Mouse (Mus musculus) intestine, embryonic 15.5 days (tissue): ENCODE measurements around the gene Pcsk7. TPM values are rescaled to one million over a fixed set of nuclear protein-coding genes. Genes with fewer than 3 reads are reported as not detected.

Experiments
- ATAC-seq: fragments of 200-750 bp; cut with Nextera tagmentation; 2 replicates; pipeline ENCODE4 v1.8.0; 2017; ENCODE audit warnings: moderate TSS enrichment, moderate library complexity
- H3K27ac ChIP-seq: fragments of 300-500 bp; sonication (generic); 2 replicates; pipeline ENCODE4 v1.5.1; 2015; ENCODE audit warnings: mild to moderate bottlenecking, inconsistent platforms
- H3K27me3 ChIP-seq: fragments of 300-500 bp; sonication (generic); replicated peaks from 2 replicates; pipeline ENCODE4 v1.6.1; 2015; ENCODE audit warnings: inconsistent platforms
- H3K36me3 ChIP-seq: fragments of 300-500 bp; sonication (generic); 2 replicates; pipeline ENCODE4 v1.6.1; 2015; ENCODE audit warnings: inconsistent platforms
- H3K4me1 ChIP-seq: fragments of 300-500 bp; sonication (generic); replicated peaks from 2 replicates; pipeline ENCODE4 v1.6.1; 2015; ENCODE audit warnings: inconsistent platforms
- H3K4me2 ChIP-seq: fragments of 300-500 bp; sonication (generic); replicated peaks from 2 replicates; pipeline ENCODE4 v1.6.1; 2015; ENCODE audit warnings: mild to moderate bottlenecking, inconsistent platforms
- H3K4me3 ChIP-seq: fragments of 300-500 bp; sonication (generic); replicated peaks from 2 replicates; pipeline ENCODE4 v1.5.1; 2015; ENCODE audit warnings: inconsistent platforms
- H3K9ac ChIP-seq: fragments of 300-500 bp; sonication (generic); 2 replicates; pipeline ENCODE4 v1.6.1; 2015; ENCODE audit warnings: inconsistent platforms
- H3K9me3 ChIP-seq: fragments of 300-500 bp; sonication (generic); 2 replicates; pipeline ENCODE4 v1.6.1; 2016; ENCODE audit warnings: inconsistent platforms
- WGBS: fragments of 180-500 bp; shearing (Covaris S2); methylation state at CpG from one replicate; pipeline ENCODE4 v1.1.7; 2015; 5-methylcytosine and 5-hydroxymethylcytosine counted together
- polyA plus RNA-seq: library from polyadenylated mRNA; unstranded; fragments of >200 nt; fragmentation: Nextera tagmentation; extraction: Ambion mirVana; gene quantifications from 2 replicates; pipeline ENCODE4 v1.2.1, GENCODE M21; 2015

The Pcsk7 gene
- polyA plus RNA-seq, 1 experiment from 2014 or later: 18.5 TPM

DNA sequence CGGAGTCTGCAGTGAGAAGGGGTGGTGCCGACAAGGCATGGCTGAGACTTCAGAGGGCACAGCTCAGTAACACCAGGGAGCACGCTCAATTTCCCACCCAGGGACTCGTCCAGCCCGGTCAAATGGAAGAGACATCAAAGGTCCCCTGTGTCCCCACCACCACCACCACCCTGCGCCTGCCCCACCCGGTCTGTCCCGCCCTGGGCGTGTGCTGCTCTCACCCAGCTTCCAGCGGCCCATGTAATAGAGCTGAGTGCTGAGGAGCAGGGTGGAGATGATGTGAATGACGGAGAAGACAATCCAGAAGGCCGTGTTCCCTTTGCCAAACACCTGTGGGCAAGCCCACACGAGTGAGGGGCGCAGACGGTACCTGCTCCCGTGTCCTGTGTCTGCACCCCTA is 36.2 kb downstream of the Pcsk7 start:
- Histone ChIP-seq H3K27me3 (no peaks in the 10 kb centered on the region), H3K27ac (no peak overlapping the region), H3K9me3 (no peaks in the 10 kb centered on the region), H3K9ac (no peak overlapping the region), H3K4me1 (no peaks in the 10 kb centered on the region), H3K4me3 (no peak overlapping the region), H3K4me2 (no peak overlapping the region), H3K36me3 (peaks cover 40% of the 10 kb centered on the region)
- ATAC-seq: 0 out of 2 replicates have a peak, but pooled peaks have one; percentile 16
- 88% methylated on average over 16 of the region's 16 CpGs for WGBS

- WGBS: 92% methylated on average over 8 of the region's 8 CpGs
- Histone ChIP-seq H3K36me3 (peaks cover 43% of the 10 kb centered on the region), H3K27me3 (no peaks in the 10 kb centered on the region), H3K4me1 (no peaks in the 10 kb centered on the region), H3K4me2 (no peak overlapping the region), H3K9me3 (no peaks in the 10 kb centered on the region), H3K9ac (no peak overlapping the region), H3K27ac (no peak overlapping the region), H3K4me3 (no peak overlapping the region)
- 0 out of 2 replicates have a peak, but pooled peaks have one; percentile 11 for ATAC-seq
Observed at GRCm38 (mm10) chr9:45942916-45943315, 36.6 kb downstream of the Pcsk7 start.

DNA sequence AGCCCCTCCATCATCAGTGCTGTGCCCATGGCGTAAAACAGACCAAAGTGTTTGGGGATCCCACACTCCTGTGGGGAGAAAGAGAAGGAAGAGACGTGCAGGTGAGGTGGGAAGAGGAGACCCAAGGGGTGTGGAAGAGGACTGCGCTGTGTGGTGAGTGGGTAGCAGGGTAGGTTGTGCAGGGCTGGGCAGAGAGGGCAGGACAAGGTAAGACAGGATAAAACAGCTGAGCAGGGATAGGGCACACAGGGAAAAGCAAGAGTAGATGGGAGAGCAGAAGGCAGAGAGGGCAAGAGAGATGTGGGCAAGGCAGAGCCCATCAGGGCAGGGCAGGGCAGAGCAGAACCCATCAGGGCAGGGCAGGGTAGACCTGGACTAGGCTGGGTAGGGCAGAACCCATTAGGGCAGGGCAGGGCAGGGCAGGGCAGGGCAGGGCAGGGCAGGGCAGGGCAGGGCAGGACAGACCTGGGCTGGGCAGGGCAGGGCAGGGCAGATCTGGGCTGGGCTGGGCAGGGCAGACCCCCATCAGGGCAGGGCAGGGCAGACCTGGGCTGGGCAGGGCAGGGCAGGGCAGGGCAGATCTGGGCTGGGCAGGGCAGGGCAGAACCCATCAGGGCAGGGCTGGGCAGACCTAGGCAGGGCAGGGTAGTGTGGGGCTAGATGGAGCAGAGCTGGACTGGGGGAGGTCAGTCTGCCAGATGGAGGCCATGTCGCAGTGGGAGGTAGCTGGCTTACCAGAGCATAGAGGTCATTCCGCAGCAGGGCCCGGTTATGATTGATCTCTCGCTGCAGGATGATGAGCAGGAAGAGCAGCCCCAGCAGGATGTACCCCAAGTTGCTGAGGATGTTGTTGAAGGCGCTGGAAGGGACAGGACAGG is 37.6 kb downstream of the Pcsk7 start:
- no peak overlapping the region for H3K4me2 ChIP-seq
- H3K4me3 ChIP-seq: no peak overlapping the region
- H3K4me1 ChIP-seq: no peaks in the 10 kb centered on the region
- ATAC-seq: 0 out of 2 replicates have a peak, but pooled peaks have one; percentile 20
- WGBS: 94% methylated on average over 8 of the region's 8 CpGs
- no peak overlapping the region for H3K27ac ChIP-seq
- no peak overlapping the region for H3K9ac ChIP-seq
- H3K36me3 ChIP-seq: peaks cover 41% of the 10 kb centered on the region
- no peaks in the 10 kb centered on the region for H3K27me3 ChIP-seq
- no peaks in the 10 kb centered on the region for H3K9me3 ChIP-seq

- 80% methylated on average over 13 of the region's 13 CpGs for WGBS
- no peak overlapping the region for H3K27ac ChIP-seq
Observed at GRCm38 (mm10) chr9:45944506-45945400, 38.5 kb downstream of the Pcsk7 start.

GRCm38 (mm10) chr9:45945721-45946120 is 39.4 kb downstream of the Pcsk7 start:
- H3K4me3 ChIP-seq: no peak overlapping the region
- H3K9ac ChIP-seq: no peak overlapping the region
- peaks cover 48% of the 10 kb centered on the region for H3K36me3 ChIP-seq
- H3K27ac ChIP-seq: no peak overlapping the region
- 86% methylated on average over 13 of the region's 13 CpGs for WGBS
- no peaks in the 10 kb centered on the region for H3K27me3 ChIP-seq
- H3K4me1 ChIP-seq: no peaks in the 10 kb centered on the region
- H3K4me2 ChIP-seq: no peak overlapping the region
- no peaks in the 10 kb centered on the region for H3K9me3 ChIP-seq
- no peak for ATAC-seq

More at GRCm38 (mm10) chr9:45944506-45945400, 38.5 kb downstream of the Pcsk7 start:
- Histone ChIP-seq H3K36me3 (peaks cover 41% of the 10 kb centered on the region), H3K27me3 (no peaks in the 10 kb centered on the region), H3K9me3 (no peaks in the 10 kb centered on the region), H3K4me2 (no peak overlapping the region), H3K4me1 (no peaks in the 10 kb centered on the region), H3K9ac (no peak overlapping the region), H3K4me3 (no peak overlapping the region)
- ATAC-seq: 0 out of 2 replicates have a peak, but pooled peaks have one; percentile 32

- H3K27ac ChIP-seq: no peak overlapping the region
- H3K9me3 ChIP-seq: no peaks in the 10 kb centered on the region
- H3K4me1 ChIP-seq: no peaks in the 10 kb centered on the region
- peaks cover 46% of the 10 kb centered on the region for H3K36me3 ChIP-seq
- H3K9ac ChIP-seq: no peak overlapping the region
- H3K4me3 ChIP-seq: no peak overlapping the region
- H3K27me3 ChIP-seq: no peaks in the 10 kb centered on the region
- H3K4me2 ChIP-seq: no peak overlapping the region
- 85% methylated on average over 16 of the region's 16 CpGs for WGBS
- ATAC-seq: no peak
Observed at GRCm38 (mm10) chr9:45946182-45946871, 40.0 kb downstream of the Pcsk7 start.

GRCm38 (mm10) chr9:45946872-45947183 is 40.5 kb downstream of the Pcsk7 start:
- H3K9ac ChIP-seq: no peak overlapping the region
- no peak overlapping the region for H3K27ac ChIP-seq
- no peaks in the 10 kb centered on the region for H3K27me3 ChIP-seq
- H3K9me3 ChIP-seq: no peaks in the 10 kb centered on the region
- H3K36me3 ChIP-seq: peaks cover 46% of the 10 kb centered on the region
- H3K4me2 ChIP-seq: no peak overlapping the region
- no peak for ATAC-seq
- WGBS: 80% methylated on average over 10 of the region's 10 CpGs
- H3K4me3 ChIP-seq: no peak overlapping the region
- no peaks in the 10 kb centered on the region for H3K4me1 ChIP-seq

GRCm38 (mm10) chr9:45952057-45952456 is 45.8 kb downstream of the Pcsk7 start:
- no peak for ATAC-seq
- peaks cover 19% of the 10 kb centered on the region for H3K36me3 ChIP-seq
- no peak overlapping the region for H3K4me2 ChIP-seq
- no peak overlapping the region for H3K4me3 ChIP-seq
- WGBS: 93% methylated on average over 4 of the region's 4 CpGs
- no peak overlapping the region for H3K27ac ChIP-seq
- no peak overlapping the region for H3K9ac ChIP-seq
- H3K27me3 ChIP-seq: no peaks in the 10 kb centered on the region
- no peaks in the 10 kb centered on the region for H3K9me3 ChIP-seq
- H3K4me1 ChIP-seq: peaks cover 18% of the 10 kb centered on the region

- peak overlapping the region; percentile 91; the same call in 1 of the 2 replicates for H3K9ac ChIP-seq
Observed at GRCm38 (mm10) chr9:45952890-45953289, 46.6 kb downstream of the Pcsk7 start.

GRCm38 (mm10) chr9:45953511-45954293 is 47.4 kb downstream of the Pcsk7 start:
- peaks cover 18% of the 10 kb centered on the region for H3K4me1 ChIP-seq
- no peaks in the 10 kb centered on the region for H3K27me3 ChIP-seq
- no peaks in the 10 kb centered on the region for H3K9me3 ChIP-seq
- H3K27ac ChIP-seq: peak overlapping the region; percentile 90; the same call in 1 of the 2 replicates
- WGBS: 50% methylated on average over 13 of the region's 13 CpGs
- H3K4me2 ChIP-seq: peak overlapping the region; percentile 80
- peak overlapping the region; percentile 90 for H3K4me3 ChIP-seq
- no peak for ATAC-seq
- peaks cover 14% of the 10 kb centered on the region for H3K36me3 ChIP-seq
- H3K9ac ChIP-seq: peak overlapping the region; percentile 91

More at GRCm38 (mm10) chr9:45952890-45953289, 46.6 kb downstream of the Pcsk7 start:
- Histone ChIP-seq H3K4me3 (no peak overlapping the region), H3K4me1 (peaks cover 18% of the 10 kb centered on the region), H3K9me3 (no peaks in the 10 kb centered on the region), H3K27ac (no peak overlapping the region), H3K4me2 (peak overlapping the region; percentile 80; the same call in 1 of the 2 replicates), H3K36me3 (peaks cover 17% of the 10 kb centered on the region), H3K27me3 (no peaks in the 10 kb centered on the region)
- ATAC-seq: no peak
- 85% methylated on average over 7 of the region's 7 CpGs for WGBS
